Mouse (Mus musculus) myocyte (in vitro differentiated cells): ENCODE measurements around the gene Mme. TPM values are rescaled to one million over a fixed set of nuclear protein-coding genes. Genes with fewer than 3 reads are reported as not detected.

ENCODE experiments used
- H3K27me3 ChIP-seq: one replicate; pipeline ENCODE4 v1.6.1; 2011; ENCODE audit not compliant: control insufficient read depth, insufficient read depth, insufficient read length
- H3K36me3 ChIP-seq: one replicate; pipeline ENCODE4 v1.6.1; 2011; ENCODE audit not compliant: control insufficient read depth, insufficient read depth
- H3K4me2 ChIP-seq: one replicate; pipeline ENCODE4 v1.6.1; 2011; ENCODE audit warnings: low read depth, control low read depth
- H3K4me3 ChIP-seq: one replicate; pipeline ENCODE4 v1.5.1; 2011; ENCODE audit warnings: mild to moderate bottlenecking, control low read depth, moderate library complexity
- H3K79me2 ChIP-seq: one replicate; pipeline ENCODE4 v1.6.1; 2011; ENCODE audit not compliant: control insufficient read depth, insufficient read depth
- H3ac ChIP-seq: one replicate; pipeline ENCODE4 v1.6.1; 2011; ENCODE audit not compliant: control insufficient read depth, insufficient read length
- CEBPB ChIP-seq: IDR thresholded peaks from 2 replicates; pipeline ENCODE4 v1.6.1; 2011; ENCODE audit warnings: mild to moderate bottlenecking, moderate library complexity; ENCODE audit not compliant: poor library complexity, insufficient read depth, severe bottlenecking
- E2F4 ChIP-seq: IDR thresholded peaks from one replicate; pipeline ENCODE4 v1.6.1; 2011; ENCODE audit warnings: mild to moderate bottlenecking, control low read depth, moderate library complexity; ENCODE audit not compliant: insufficient read depth
- MAX ChIP-seq: IDR thresholded peaks from one replicate; pipeline ENCODE4 v1.6.1; 2011; ENCODE audit warnings: low read depth, mild to moderate bottlenecking, control low read depth
- MYOD1 ChIP-seq, 3 experiments: IDR thresholded peaks; one replicate each; pipeline ENCODE4 v1.6.1; 2011; ENCODE audit warnings: control low read depth in 2 of 3, low read depth in 2 of 3, mild to moderate bottlenecking in 2 of 3, moderate library complexity in 1 of 3; ENCODE audit not compliant: insufficient read length in 2 of 3, control insufficient read depth in 1 of 3
- MYOG ChIP-seq, 3 experiments: IDR thresholded peaks; one replicate each; pipeline ENCODE4 v1.6.1; 2011; ENCODE audit warnings: control low read depth in 2 of 3, low read depth in 2 of 3, mild to moderate bottlenecking in 2 of 3; ENCODE audit not compliant: insufficient read length in 2 of 3, control insufficient read depth in 1 of 3, insufficient read depth in 1 of 3
- POLR2A ChIP-seq: IDR thresholded peaks from one replicate; pipeline ENCODE4 v1.6.1; 2011; ENCODE audit warnings: low read depth, mild to moderate bottlenecking, control low read depth, moderate library complexity; ENCODE audit not compliant: insufficient read length
- POLR2AphosphoS2 ChIP-seq: IDR thresholded peaks from one replicate; pipeline ENCODE4 v1.6.1; 2011; ENCODE audit warnings: low read depth, control low read depth; ENCODE audit not compliant: insufficient read length
- REST ChIP-seq: IDR thresholded peaks from one replicate; pipeline ENCODE4 v1.6.1; 2011; ENCODE audit warnings: mild to moderate bottlenecking, control low read depth, moderate library complexity; ENCODE audit not compliant: insufficient read depth, insufficient read length
- SRF ChIP-seq: IDR thresholded peaks from one replicate; pipeline ENCODE4 v1.6.1; 2011; ENCODE audit warnings: low read depth; ENCODE audit not compliant: control insufficient read depth, insufficient read length
- TCF12 ChIP-seq: IDR thresholded peaks from one replicate; pipeline ENCODE4 v1.6.1; 2011; ENCODE audit warnings: mild to moderate bottlenecking, control low read depth; ENCODE audit not compliant: poor library complexity, insufficient read depth, severe bottlenecking
- TCF3 ChIP-seq: IDR thresholded peaks from one replicate; pipeline ENCODE4 v1.6.1; 2011; ENCODE audit warnings: low read depth, control low read depth; ENCODE audit not compliant: insufficient read length
- USF1 ChIP-seq: IDR thresholded peaks from one replicate; pipeline ENCODE4 v1.6.1; 2011; ENCODE audit warnings: low read depth, mild to moderate bottlenecking, control low read depth, moderate library complexity
- polyA plus RNA-seq: library from polyadenylated mRNA; unstranded; fragments of >200 nt; fragmentation: generic; extraction: Trizol; gene quantifications from one replicate; pipeline ENCODE4 v1.2.1, GENCODE M21; 2012; ENCODE audit warnings: missing spikeins

The Mme gene
- polyA plus RNA-seq, 1 experiment = not detected

GRCm38 (mm10) chr3:63417758-63418157 lies 176.4 kb downstream of the Mme start:
- no peaks in the 10 kb centered on the region for H3K27me3 ChIP-seq
- TF ChIP-seq USF1 = no peak
- TF ChIP-seq TCF3 = no peak
- TF ChIP-seq POLR2A = no peak
- no peak for TF ChIP-seq MYOG (IDR thresholded peaks at IDR 0.05; ENCODE audit: control insufficient read depth in 1 of 3, insufficient read depth in 1 of 3, insufficient read length in 2 of 3, low read depth in 2 of 3)
- no peak for TF ChIP-seq TCF12
- no peak for TF ChIP-seq POLR2AphosphoS2
- TF ChIP-seq MYOD1 (IDR thresholded peaks at IDR 0.05; ENCODE audit: control insufficient read depth in 1 of 3, insufficient read length in 2 of 3, low read depth in 2 of 3) = no peak
- H3ac ChIP-seq = no peak overlapping the region
- no peak overlapping the region for H3K4me3 ChIP-seq
- H3K36me3 ChIP-seq = no peaks in the 10 kb centered on the region
- no peak overlapping the region for H3K4me2 ChIP-seq
- no peaks in the 10 kb centered on the region for H3K79me2 ChIP-seq

DNA sequence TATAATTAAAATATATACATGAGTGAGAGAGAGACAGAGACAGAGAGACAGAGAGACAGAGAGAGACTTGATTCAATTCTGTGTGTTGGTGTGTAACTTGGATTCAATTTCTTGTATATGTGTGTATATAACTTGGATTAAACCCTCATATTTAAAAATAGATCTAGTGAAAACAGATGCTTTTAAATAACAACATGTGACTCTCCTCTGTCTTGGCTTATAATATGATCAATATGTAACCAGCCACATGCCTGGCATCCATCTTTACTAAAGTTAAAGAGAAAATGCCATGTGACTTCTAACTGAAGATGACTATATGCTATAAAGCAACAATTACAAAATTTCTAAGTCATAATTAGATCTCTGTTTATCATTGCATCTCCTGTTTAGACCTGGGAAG lies 182.2 kb downstream of the Mme start:
- Histone ChIP-seq H3K4me2 (no peak overlapping the region), H3ac (no peak overlapping the region), H3K79me2 (no peaks in the 10 kb centered on the region), H3K4me3 (no peak overlapping the region), H3K36me3 (no peaks in the 10 kb centered on the region), H3K27me3 (no peaks in the 10 kb centered on the region)
- TF ChIP-seq POLR2AphosphoS2 = no peak
- TF ChIP-seq SRF = no peak
- TF ChIP-seq TCF12 = no peak
- no peak for TF ChIP-seq MYOD1 (IDR thresholded peaks at IDR 0.05; ENCODE audit: control insufficient read depth in 1 of 3, insufficient read length in 2 of 3, low read depth in 2 of 3)
- TF ChIP-seq E2F4 = no peak
- TF ChIP-seq MAX = no peak
- no peak for TF ChIP-seq CEBPB
- no peak for TF ChIP-seq USF1
- no peak for TF ChIP-seq REST

Other genes with a start within 250 kb of the Mme start
- 1.5 TPM for gene Gm34302, start 242.3 kb downstream of the Mme start, polyA plus RNA-seq